Mouse (Mus musculus): ENCODE results near the gene Lnx2. TPM values are rescaled to one million over a fixed set of nuclear protein-coding genes. Genes with fewer than 3 reads are reported as not detected.

The Lnx2 gene
- total RNA-seq, 1 experiment = 11.6 TPM

DNA sequence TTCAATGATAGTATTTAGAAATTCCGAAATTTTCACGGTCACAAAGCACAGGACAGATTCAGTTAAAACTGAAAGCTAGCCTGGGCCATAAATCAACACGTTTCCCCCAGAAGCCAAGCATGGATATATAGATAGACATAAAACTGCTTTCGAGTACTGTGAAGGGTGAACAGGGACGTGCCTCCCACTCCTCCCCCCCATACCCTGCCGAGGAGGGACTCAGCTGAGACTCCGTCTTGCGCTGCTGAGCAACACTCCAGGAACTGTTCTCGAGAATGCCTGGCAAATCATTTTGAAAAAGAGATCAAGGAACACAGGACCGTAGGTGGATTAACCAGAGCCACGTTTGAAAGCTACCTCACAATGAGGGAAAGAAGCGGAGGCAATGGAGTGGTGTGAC, 42.1 kb downstream of the Lnx2 start:
- Histone ChIP-seq H3K36me3 (ENCODE audit: control insufficient read depth, insufficient read depth, low read length, poor library complexity, severe bottlenecking) (peaks cover 13% of the 10 kb centered on the region; the same call in 1 of the 2 replicates), H3K4me3 (ENCODE audit: insufficient read depth in 1 of 2, low read depth in 1 of 2, low read length in 2 of 2, poor library complexity in 1 of 2, severe bottlenecking in 1 of 2) (no peak overlapping the region), H3K27ac (ENCODE audit: insufficient read depth, low read depth, low read length, poor library complexity, severe bottlenecking) (no peak overlapping the region), H3K9ac (ENCODE audit: insufficient read depth, low read depth, low read length, poor library complexity, severe bottlenecking) (no peak overlapping the region), H3K9me3 (ENCODE audit: control insufficient read depth, insufficient read depth, low read depth, low read length) (no peaks in the 10 kb centered on the region), H3K4me1 (ENCODE audit: control insufficient read depth in 2 of 2, insufficient read depth in 2 of 2, low read length in 2 of 2, poor library complexity in 1 of 2) (peaks cover 0 to 6% of the 10 kb centered on the region in 2 experiments; a peak in 2 of 4 replicates)
- in situ Hi-C loops (cut with MboI; ENCODE audit: low sequenced_read_pairs in 2 of 2, unreplicated experiment in 2 of 2) = no loop called here
- no peak for DNase-seq (ENCODE audit: low read depth, low spot score)
- TF ChIP-seq MAFK (IDR thresholded peaks at IDR 0.05; ENCODE audit: insufficient read depth, low read depth, low read length) (no peak), ZC3H11A (IDR thresholded peaks at IDR 0.05; ENCODE audit: borderline replicate concordance, low read depth, low read length) (no peak), CHD2 (IDR thresholded peaks at IDR 0.05; ENCODE audit: low read depth, low read length) (no peak), HCFC1 (IDR thresholded peaks at IDR 0.05; ENCODE audit: borderline replicate concordance, insufficient read depth, low read length) (no peak), ZNF384 (IDR thresholded peaks at IDR 0.05; ENCODE audit: low read depth, low read length) (no peak)

DNA sequence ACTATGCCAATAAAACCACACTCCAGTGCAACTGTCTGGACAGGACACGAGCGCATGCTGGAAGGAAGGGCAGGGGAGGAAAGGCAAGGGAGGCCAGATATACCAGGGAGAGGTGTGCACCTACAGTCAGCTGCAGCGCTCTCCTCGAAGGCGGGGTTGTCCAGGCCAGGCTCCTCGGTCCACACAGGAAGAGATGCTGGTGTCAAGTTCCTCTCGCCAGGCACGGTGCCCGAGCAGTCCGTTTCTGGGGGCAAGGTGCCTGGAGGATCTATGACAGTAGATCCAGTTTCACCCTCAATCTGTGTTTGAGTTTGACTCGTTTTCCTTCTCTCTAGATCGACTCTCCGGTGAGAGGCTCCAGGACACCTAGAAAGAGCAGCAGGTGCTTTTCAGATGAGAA, 43.2 kb downstream of the Lnx2 start:
- Histone ChIP-seq H3K9ac (ENCODE audit: insufficient read depth, low read depth, low read length, poor library complexity, severe bottlenecking) (no peak overlapping the region), H3K9me3 (ENCODE audit: control insufficient read depth, insufficient read depth, low read depth, low read length) (no peaks in the 10 kb centered on the region), H3K4me1 (ENCODE audit: control insufficient read depth in 2 of 2, insufficient read depth in 2 of 2, low read length in 2 of 2, poor library complexity in 1 of 2) (peaks cover 0 to 2% of the 10 kb centered on the region in 2 experiments; a peak in 2 of 4 replicates), H3K4me3 (ENCODE audit: insufficient read depth in 1 of 2, low read depth in 1 of 2, low read length in 2 of 2, poor library complexity in 1 of 2, severe bottlenecking in 1 of 2) (no peak overlapping the region), H3K36me3 (ENCODE audit: control insufficient read depth, insufficient read depth, low read length, poor library complexity, severe bottlenecking) (peaks cover 20% of the 10 kb centered on the region; the same call in 1 of the 2 replicates), H3K27ac (ENCODE audit: insufficient read depth, low read depth, low read length, poor library complexity, severe bottlenecking) (no peak overlapping the region)
- DNase-seq (ENCODE audit: low read depth, low spot score) = no peak
- TF ChIP-seq CHD2 (IDR thresholded peaks at IDR 0.05; ENCODE audit: low read depth, low read length) (no peak), ZC3H11A (IDR thresholded peaks at IDR 0.05; ENCODE audit: borderline replicate concordance, low read depth, low read length) (no peak), MAFK (IDR thresholded peaks at IDR 0.05; ENCODE audit: insufficient read depth, low read depth, low read length) (no peak), ZNF384 (IDR thresholded peaks at IDR 0.05; ENCODE audit: low read depth, low read length) (no peak), HCFC1 (IDR thresholded peaks at IDR 0.05; ENCODE audit: borderline replicate concordance, insufficient read depth, low read length) (no peak)
- in situ Hi-C loops (cut with MboI; ENCODE audit: low sequenced_read_pairs in 2 of 2, unreplicated experiment in 2 of 2) = no loop called here

DNA sequence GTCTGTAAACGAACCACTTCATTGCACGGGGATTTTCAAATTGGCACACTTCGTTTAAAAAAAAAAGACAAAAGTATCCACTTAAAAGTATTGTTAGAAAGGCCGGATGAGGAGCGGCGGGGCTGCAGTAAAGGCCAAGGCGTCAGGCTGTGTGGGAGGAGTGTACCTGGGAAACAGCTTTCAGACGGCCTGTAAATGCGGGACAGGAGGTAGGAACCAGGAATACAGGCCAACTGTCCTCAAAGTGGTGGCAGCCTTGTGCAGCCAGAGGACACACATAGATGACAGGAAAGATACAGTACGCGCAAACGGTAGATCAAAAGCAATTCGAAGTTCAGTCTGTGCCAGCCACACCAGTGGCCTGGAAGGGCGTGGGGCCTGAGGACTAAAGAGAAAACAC, 45.1 kb downstream of the Lnx2 start:
- Histone ChIP-seq H3K36me3 (ENCODE audit: control insufficient read depth, insufficient read depth, low read length, poor library complexity, severe bottlenecking) (peaks cover 33% of the 10 kb centered on the region), H3K9ac (ENCODE audit: insufficient read depth, low read depth, low read length, poor library complexity, severe bottlenecking) (no peak overlapping the region)
- in situ Hi-C loops (cut with MboI; ENCODE audit: low sequenced_read_pairs in 2 of 2, unreplicated experiment in 2 of 2) = no loop called here

DNA sequence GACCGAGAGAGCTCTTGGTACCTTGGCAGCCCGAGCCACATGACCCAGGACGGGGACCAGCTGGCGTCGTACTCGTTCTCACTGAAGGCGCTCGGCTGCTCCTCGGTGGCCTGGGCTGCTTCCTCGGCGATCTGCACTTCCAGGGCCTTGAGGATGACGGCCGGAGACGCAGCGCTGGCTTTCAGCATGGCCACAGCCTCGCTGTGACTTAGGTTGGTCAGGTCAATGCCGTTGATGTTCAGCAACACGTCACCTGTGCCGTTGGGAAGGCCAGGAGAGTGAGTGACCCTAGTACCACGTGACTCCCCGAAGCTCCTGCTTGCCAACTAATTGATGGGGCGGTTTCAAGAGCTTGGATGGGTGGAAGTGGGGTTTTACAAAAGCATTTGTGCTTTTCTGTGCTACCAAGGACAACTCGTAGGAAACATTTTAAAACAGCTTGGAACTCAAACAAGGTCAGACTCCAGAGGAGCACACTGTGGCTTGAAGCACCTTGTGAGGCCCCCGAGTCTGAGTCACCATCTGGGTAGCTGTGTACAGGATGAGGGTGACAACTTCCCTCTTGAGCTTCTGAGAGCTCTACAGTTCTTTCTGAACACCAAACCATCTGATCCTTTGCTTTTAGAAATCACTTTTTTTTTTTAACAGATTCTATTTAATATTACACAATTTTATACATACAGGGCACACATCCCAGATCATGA, 51.9 kb downstream of the Lnx2 start:
- no peak overlapping the region for H3K9ac ChIP-seq (ENCODE audit: insufficient read depth, low read depth, low read length, poor library complexity, severe bottlenecking)
- no peak overlapping the region for H3K4me3 ChIP-seq (ENCODE audit: insufficient read depth in 1 of 2, low read depth in 1 of 2, low read length in 2 of 2, poor library complexity in 1 of 2, severe bottlenecking in 1 of 2)
- H3K4me1 ChIP-seq (ENCODE audit: control insufficient read depth in 2 of 2, insufficient read depth in 2 of 2, low read length in 2 of 2, poor library complexity in 1 of 2) = no peaks in the 10 kb centered on the region
- in situ Hi-C loops (cut with MboI; ENCODE audit: low sequenced_read_pairs in 2 of 2, unreplicated experiment in 2 of 2) = no loop called here
- H3K27ac ChIP-seq (ENCODE audit: insufficient read depth, low read depth, low read length, poor library complexity, severe bottlenecking) = no peak overlapping the region
- no peaks in the 10 kb centered on the region for H3K9me3 ChIP-seq (ENCODE audit: control insufficient read depth, insufficient read depth, low read depth, low read length)
- peaks cover 28% of the 10 kb centered on the region for H3K36me3 ChIP-seq (ENCODE audit: control insufficient read depth, insufficient read depth, low read length, poor library complexity, severe bottlenecking)
- TF ChIP-seq CHD2 (IDR thresholded peaks at IDR 0.05; ENCODE audit: low read depth, low read length) (no peak), MAFK (IDR thresholded peaks at IDR 0.05; ENCODE audit: insufficient read depth, low read depth, low read length) (no peak)
- no peak for DNase-seq (ENCODE audit: low read depth, low spot score)

More for the DNA sequence above, 45.1 kb downstream of the Lnx2 start:
- Histone ChIP-seq H3K4me1 (ENCODE audit: control insufficient read depth in 2 of 2, insufficient read depth in 2 of 2, low read length in 2 of 2, poor library complexity in 1 of 2) (no peaks in the 10 kb centered on the region), H3K9me3 (ENCODE audit: control insufficient read depth, insufficient read depth, low read depth, low read length) (no peaks in the 10 kb centered on the region), H3K4me3 (ENCODE audit: insufficient read depth in 1 of 2, low read depth in 1 of 2, low read length in 2 of 2, poor library complexity in 1 of 2, severe bottlenecking in 1 of 2) (no peak overlapping the region), H3K27ac (ENCODE audit: insufficient read depth, low read depth, low read length, poor library complexity, severe bottlenecking) (no peak overlapping the region)
- DNase-seq (ENCODE audit: low read depth, low spot score) = no peak
- TF ChIP-seq HCFC1 (IDR thresholded peaks at IDR 0.05; ENCODE audit: borderline replicate concordance, insufficient read depth, low read length) = no peak
- TF ChIP-seq CHD2 (IDR thresholded peaks at IDR 0.05; ENCODE audit: low read depth, low read length) = no peak
- TF ChIP-seq MAFK (IDR thresholded peaks at IDR 0.05; ENCODE audit: insufficient read depth, low read depth, low read length) = no peak
- TF ChIP-seq ZC3H11A (IDR thresholded peaks at IDR 0.05; ENCODE audit: borderline replicate concordance, low read depth, low read length) = no peak
- TF ChIP-seq ZNF384 (IDR thresholded peaks at IDR 0.05; ENCODE audit: low read depth, low read length) = no peak

All from ES-E14 (cell line).